11 mouse cellular contexts compared by ENCODE assay signal in the genomic region with DNA sequence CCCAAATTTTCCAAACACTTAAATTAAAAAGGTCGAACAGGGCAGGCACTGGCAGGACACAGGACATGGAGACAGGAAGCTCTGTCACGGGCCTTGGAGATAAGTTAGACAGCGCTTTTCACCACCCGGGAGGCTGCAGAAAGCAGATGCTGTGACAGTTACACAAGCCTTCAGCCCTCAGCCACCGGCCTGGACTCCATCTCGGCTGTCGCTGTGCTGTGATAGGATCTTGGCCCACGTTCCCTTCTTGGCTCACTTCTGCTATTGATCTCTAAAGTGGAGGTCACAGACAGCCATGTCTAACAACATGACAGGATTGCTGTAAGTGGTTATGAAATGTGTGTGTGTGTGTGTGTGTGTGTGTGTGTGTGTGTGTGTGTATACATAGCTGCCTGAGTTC.
DNase-seq lines count a peak whose midpoint lies in the region; ATAC-seq lines count a peak whose summit lies in the region.
"Had no signal": no experiment of that assay in that cellular context is flagged by ENCODE, and none has a peak within 500 bp of the region (broad histone marks: within the 10 kb centered on the region; RNA-seq: fewer than 3 reads in every experiment).

No protein-coding gene starts in this region.

- no peak overlapping the region for H3K9ac ChIP-seq in heart, embryonic 16.5 days (ENCODE audit: low read length)
- no peak overlapping the region for H3K9ac ChIP-seq in liver, embryonic 16.5 days (ENCODE audit: low read depth, low read length)
- no peak overlapping the region for H3K9ac ChIP-seq in hindbrain, embryonic 16.5 days (ENCODE audit: low read depth, low read length)
- H3K9ac ChIP-seq: embryonic facial prominence, embryonic 13.5 days; limb, embryonic 13.5 days had no signal

- H3K4me3 ChIP-seq in megakaryocyte, embryonic 14.5 days (replicated peaks): peak overlapping the region; percentile 71
- H3K4me3 ChIP-seq in heart, embryonic 16.5 days (ENCODE audit: low read length): no peak overlapping the region
- H3K4me3 ChIP-seq in liver, embryonic 16.5 days (ENCODE audit: low read depth, low read length): no peak overlapping the region
- no peak overlapping the region for H3K4me3 ChIP-seq in hindbrain, embryonic 16.5 days (ENCODE audit: low read length)
- H3K4me3 ChIP-seq: embryonic facial prominence, embryonic 13.5 days; limb, embryonic 13.5 days had no signal

- H3K27ac ChIP-seq in heart, embryonic 16.5 days (ENCODE audit: low read length): peak overlapping the region; percentile 39
- no peak overlapping the region for H3K27ac ChIP-seq in liver, embryonic 16.5 days (ENCODE audit: low read length)
- H3K27ac ChIP-seq in hindbrain, embryonic 16.5 days (ENCODE audit: low read depth, low read length): no peak overlapping the region
- H3K27ac ChIP-seq: embryonic facial prominence, embryonic 13.5 days; limb, embryonic 13.5 days had no signal

- DNase-seq in right cerebral cortex, adult 18-20 months: no peak
- no peak for DNase-seq in left cerebral cortex, adult 18-20 months (ENCODE audit: low spot score in 2 of 2)
- DNase-seq: spleen, adult 18-20 months had no signal

- H3K4me1 ChIP-seq in megakaryocyte, embryonic 14.5 days: peaks cover 5% of the 10 kb centered on the region
- peaks cover 26% of the 10 kb centered on the region for H3K4me1 ChIP-seq in heart, embryonic 16.5 days (ENCODE audit: control insufficient read depth, insufficient read depth, low read length)
- H3K4me1 ChIP-seq in liver, embryonic 16.5 days (ENCODE audit: control insufficient read depth, low read depth, low read length): no peaks in the 10 kb centered on the region
- H3K4me1 ChIP-seq in hindbrain, embryonic 16.5 days (ENCODE audit: control insufficient read depth, insufficient read depth, low read depth, low read length): no peaks in the 10 kb centered on the region
- H3K4me1 ChIP-seq: limb, embryonic 13.5 days had no signal

- H3K4me2 ChIP-seq in heart, embryonic 16.5 days (ENCODE audit: low read depth, low read length): peak overlapping the region; percentile 21
- no peak overlapping the region for H3K4me2 ChIP-seq in liver, embryonic 16.5 days (ENCODE audit: low read depth, low read length)
- no peak overlapping the region for H3K4me2 ChIP-seq in hindbrain, embryonic 16.5 days (ENCODE audit: low read length)
- H3K4me2 ChIP-seq: embryonic facial prominence, embryonic 13.5 days; limb, embryonic 13.5 days had no signal

- 0 out of 2 replicates have a peak, but pooled peaks cover 5% of the 10 kb centered on the region for H3K9me3 ChIP-seq in megakaryocyte, embryonic 14.5 days
- H3K9me3 ChIP-seq in heart, embryonic 16.5 days (replicated peaks; ENCODE audit: control insufficient read depth, low read length): no peaks in the 10 kb centered on the region; the same call in 1 of the 2 replicates
- H3K9me3 ChIP-seq in liver, embryonic 16.5 days (replicated peaks; ENCODE audit: control insufficient read depth, low read length): no peaks in the 10 kb centered on the region
- H3K9me3 ChIP-seq in hindbrain, embryonic 16.5 days (ENCODE audit: control insufficient read depth, low read length): no peaks in the 10 kb centered on the region
- H3K9me3 ChIP-seq: embryonic facial prominence, embryonic 13.5 days; limb, embryonic 13.5 days had no signal

- no peaks in the 10 kb centered on the region for H3K27me3 ChIP-seq in megakaryocyte, embryonic 14.5 days (replicated peaks)
- no peaks in the 10 kb centered on the region; the same call in 1 of the 2 replicates for H3K27me3 ChIP-seq in heart, embryonic 16.5 days (ENCODE audit: control insufficient read depth, insufficient read depth, low read length)
- H3K27me3 ChIP-seq in liver, embryonic 16.5 days (ENCODE audit: control insufficient read depth, insufficient read depth, low read depth, low read length): no peaks in the 10 kb centered on the region
- no peaks in the 10 kb centered on the region for H3K27me3 ChIP-seq in hindbrain, embryonic 16.5 days (replicated peaks; ENCODE audit: control insufficient read depth, insufficient read depth, low read length)
- H3K27me3 ChIP-seq: embryonic facial prominence, embryonic 13.5 days had no signal

- no peaks in the 10 kb centered on the region for H3K36me3 ChIP-seq in megakaryocyte, embryonic 14.5 days (replicated peaks; ENCODE audit: low read length)
- H3K36me3 ChIP-seq in heart, embryonic 16.5 days (ENCODE audit: control insufficient read depth, insufficient read depth): no peaks in the 10 kb centered on the region
- no peaks in the 10 kb centered on the region for H3K36me3 ChIP-seq in liver, embryonic 16.5 days (ENCODE audit: control insufficient read depth, insufficient read depth)
- H3K36me3 ChIP-seq in hindbrain, embryonic 16.5 days (ENCODE audit: control insufficient read depth, insufficient read depth, low read length): no peaks in the 10 kb centered on the region
- H3K36me3 ChIP-seq: embryonic facial prominence, embryonic 13.5 days; limb, embryonic 13.5 days had no signal

- WGBS in heart, embryonic 16.5 days: 5% methylated on average over 8 of the region's 8 CpGs
- WGBS in liver, embryonic 16.5 days (ENCODE audit: insufficient replicate concordance): 10% methylated on average over 8 of the region's 8 CpGs
- 50% methylated on average over 8 of the region's 8 CpGs for WGBS in hindbrain, embryonic 16.5 days

- ATAC-seq in megakaryocyte, adult 5-6 weeks (ENCODE audit: poor library complexity, severe bottlenecking): no peak
- ATAC-seq in heart, embryonic 16.5 days (replicated peaks; ENCODE audit: extremely low read depth, insufficient read depth, low FRiP score): peak; percentile 90
- ATAC-seq in liver, embryonic 16.5 days (ENCODE audit: low read depth): 0 out of 2 replicates have a peak, but pooled peaks have one; percentile 19
- ATAC-seq in activated CD4-positive, CD25-positive, alpha-beta regulatory T cell, adult 4 months: no peak
- ATAC-seq in hindbrain, embryonic 16.5 days: no peak

Comparison
In these comparisons a context has a peak if more than half of its experiments do, and no peak if none do; other contexts are left out.
1. ATAC-seq: peak in heart, embryonic 16.5 days (single experiment) and liver, embryonic 16.5 days (single experiment); none in megakaryocyte, adult 5-6 weeks (single experiment), activated CD4-positive, CD25-positive, alpha-beta regulatory T cell, adult 4 months (single experiment) and hindbrain, embryonic 16.5 days (single experiment).